Mouse (Mus musculus): ENCODE data around the gene BC005624. TPM values are rescaled to one million over a fixed set of nuclear protein-coding genes. Genes with fewer than 3 reads are reported as not detected.

The BC005624 gene
- polyA plus RNA-seq, 1 experiment: 72.0 TPM

GRCm38 (mm10) chr2:31007208-31007607 is 25.2 kb upstream of the BC005624 start:
- TF ChIP-seq CTCF (IDR thresholded peaks at IDR 0.05; ENCODE audit: borderline replicate concordance, extremely low read depth, insufficient read depth, insufficient read length) (no peak), POLR2A (IDR thresholded peaks at IDR 0.05; ENCODE audit: borderline replicate concordance, extremely low read depth, insufficient read depth, insufficient read length, poor library complexity, severe bottlenecking) (no peak)
- no peak for DNase-seq (ENCODE audit: low read depth)

DNA sequence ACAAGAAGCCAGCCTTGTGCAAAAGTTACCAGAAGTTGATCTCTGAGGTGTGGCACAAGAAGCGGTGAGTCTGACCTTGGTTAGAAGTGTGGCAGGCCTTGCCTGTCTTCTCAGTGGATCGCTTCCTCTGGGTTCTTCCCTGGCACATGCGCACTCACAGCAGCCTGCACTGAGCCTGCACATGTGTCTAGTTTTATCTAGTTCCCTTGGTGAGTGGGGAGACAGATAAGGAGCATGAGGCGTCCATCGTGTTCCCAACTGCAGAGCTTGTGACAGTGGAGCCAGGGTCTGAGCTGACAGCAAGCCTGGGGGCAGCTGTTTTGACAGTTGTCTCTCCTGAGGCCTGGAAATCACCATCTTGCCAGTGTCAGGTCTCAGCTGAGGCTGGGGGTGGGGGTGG is 24.4 kb upstream of the BC005624 start:
- TF ChIP-seq CTCF (IDR thresholded peaks at IDR 0.05; ENCODE audit: borderline replicate concordance, extremely low read depth, insufficient read depth, insufficient read length) (no peak), POLR2A (IDR thresholded peaks at IDR 0.05; ENCODE audit: borderline replicate concordance, extremely low read depth, insufficient read depth, insufficient read length, poor library complexity, severe bottlenecking) (no peak)
- DNase-seq (ENCODE audit: low read depth): peak; percentile 7

DNA sequence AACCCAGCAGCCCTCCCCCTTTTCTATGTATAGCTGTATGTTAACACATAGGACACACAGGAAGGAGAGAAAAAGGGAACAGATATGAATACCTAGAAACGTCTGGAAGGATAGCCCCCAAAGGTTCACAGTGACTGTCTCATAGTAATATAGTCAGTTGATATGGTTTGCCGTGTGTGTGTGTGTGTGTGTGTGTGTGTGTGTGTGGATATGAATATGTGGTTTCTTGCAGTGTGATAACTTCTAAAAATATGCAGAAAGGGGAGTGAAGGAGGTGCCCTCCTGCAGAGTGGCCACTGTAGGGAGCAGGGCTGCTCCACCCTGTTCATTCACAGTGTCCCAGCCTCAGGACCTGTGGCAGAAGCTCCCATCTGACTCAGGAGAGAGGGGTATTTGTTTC is 23.5 kb upstream of the BC005624 start:
- no peak for DNase-seq (ENCODE audit: low read depth)
- no peak for TF ChIP-seq CTCF (IDR thresholded peaks at IDR 0.05; ENCODE audit: borderline replicate concordance, extremely low read depth, insufficient read depth, insufficient read length)
- no peak for TF ChIP-seq POLR2A (IDR thresholded peaks at IDR 0.05; ENCODE audit: borderline replicate concordance, extremely low read depth, insufficient read depth, insufficient read length, poor library complexity, severe bottlenecking)

GRCm38 (mm10) chr2:31002857-31003256 is 20.9 kb upstream of the BC005624 start:
- DNase-seq (ENCODE audit: low read depth): no peak
- TF ChIP-seq CTCF (IDR thresholded peaks at IDR 0.05; ENCODE audit: borderline replicate concordance, extremely low read depth, insufficient read depth, insufficient read length) (no peak), POLR2A (IDR thresholded peaks at IDR 0.05; ENCODE audit: borderline replicate concordance, extremely low read depth, insufficient read depth, insufficient read length, poor library complexity, severe bottlenecking) (no peak)

DNA sequence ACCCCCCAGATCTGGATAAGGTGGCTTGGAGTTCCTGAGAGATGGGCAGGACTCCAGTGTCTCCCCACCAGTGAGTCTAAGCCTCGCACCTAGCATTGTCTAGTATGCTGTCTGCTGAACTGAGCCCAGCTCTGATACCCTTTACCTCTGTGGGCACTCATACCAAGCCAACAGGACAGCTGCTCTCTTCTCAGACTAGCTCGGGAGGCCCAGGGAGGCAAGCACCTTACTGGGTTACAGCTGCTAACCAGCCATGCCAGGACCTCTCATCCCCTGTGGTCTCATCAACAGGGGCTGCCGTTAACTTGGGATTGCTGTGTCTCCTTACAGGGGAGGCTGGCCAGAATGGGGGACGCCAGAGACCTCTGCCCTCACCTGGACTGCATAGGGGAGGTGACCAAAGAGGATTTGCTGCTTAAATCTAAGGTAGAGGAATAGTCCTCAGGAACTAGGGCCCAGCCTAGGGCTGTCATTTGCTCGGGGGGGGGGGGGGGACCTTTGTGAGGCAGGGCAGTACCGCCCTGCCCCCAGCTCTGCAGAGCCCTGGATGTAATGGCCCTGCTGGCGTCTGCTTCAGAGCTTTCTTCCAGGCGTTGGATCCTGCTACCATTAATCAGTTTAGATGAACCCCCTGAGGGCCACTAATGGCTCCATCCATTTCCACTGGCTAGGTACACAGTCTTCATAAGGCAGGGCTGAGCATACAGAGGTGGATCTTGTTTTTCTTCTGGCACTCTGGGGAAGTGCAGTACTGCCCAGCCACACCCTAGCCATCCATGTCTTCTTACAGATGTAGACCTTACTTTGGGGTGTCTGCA is 16.7 kb upstream of the BC005624 start:
- TF ChIP-seq POLR2A (IDR thresholded peaks at IDR 0.05; ENCODE audit: borderline replicate concordance, extremely low read depth, insufficient read depth, insufficient read length, poor library complexity, severe bottlenecking) (no peak), CTCF (IDR thresholded peaks at IDR 0.05; ENCODE audit: borderline replicate concordance, extremely low read depth, insufficient read depth, insufficient read length) (no peak)
- no peak for DNase-seq (ENCODE audit: low read depth)

DNA sequence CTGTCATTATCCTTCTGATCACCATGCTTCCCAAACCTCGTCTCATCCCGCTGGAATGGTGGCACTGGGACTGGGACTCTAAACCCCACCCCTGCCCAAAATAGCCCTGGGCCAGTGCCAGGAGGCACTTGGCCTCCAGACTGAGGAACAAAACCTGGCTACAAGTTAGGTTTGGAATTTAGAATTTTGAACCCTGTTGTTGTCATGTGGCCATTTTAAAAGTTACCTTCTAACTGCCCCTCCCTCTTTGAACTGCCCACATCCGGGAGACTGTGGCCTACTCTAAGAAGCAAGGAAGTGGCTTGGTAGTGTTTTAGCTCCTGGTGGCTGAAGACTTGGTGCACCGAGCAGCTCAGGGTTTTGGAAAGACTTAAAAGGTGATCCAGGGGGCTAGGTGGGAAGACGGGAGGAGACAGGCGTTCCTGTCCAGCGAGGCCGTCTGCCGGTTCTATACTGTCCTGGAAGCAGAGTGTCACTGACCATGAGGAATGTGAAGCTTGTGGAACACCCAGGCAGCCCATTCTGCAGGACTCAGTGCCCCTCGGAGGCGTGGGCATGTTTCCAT is 13.5 kb upstream of the BC005624 start:
- no peak for DNase-seq (ENCODE audit: low read depth)

DNA sequence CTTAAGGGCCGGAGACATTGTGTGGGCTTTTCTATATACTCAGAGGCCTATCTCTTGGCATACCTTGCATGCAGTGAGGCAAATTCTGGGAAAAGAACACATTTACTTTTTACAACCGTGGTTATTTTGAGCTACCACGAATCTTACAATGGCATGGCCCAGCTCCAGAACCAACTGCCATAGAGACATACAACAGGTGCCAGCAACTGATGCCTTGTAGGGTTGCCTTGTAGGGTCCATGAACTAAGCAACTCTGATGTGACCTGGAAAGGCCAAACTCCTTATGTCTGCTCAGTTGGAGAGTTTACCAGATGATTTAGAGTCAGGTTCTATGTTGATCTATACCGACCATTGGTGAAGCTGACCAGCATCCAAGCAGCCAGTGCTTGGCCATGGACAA is 12.9 kb upstream of the BC005624 start:
- no peak for TF ChIP-seq POLR2A (IDR thresholded peaks at IDR 0.05; ENCODE audit: borderline replicate concordance, extremely low read depth, insufficient read depth, insufficient read length, poor library complexity, severe bottlenecking)
- no peak for TF ChIP-seq CTCF (IDR thresholded peaks at IDR 0.05; ENCODE audit: borderline replicate concordance, extremely low read depth, insufficient read depth, insufficient read length)
- DNase-seq (ENCODE audit: low read depth): no peak

More for the DNA sequence above, 13.5 kb upstream of the BC005624 start:
- TF ChIP-seq CTCF (IDR thresholded peaks at IDR 0.05; ENCODE audit: borderline replicate concordance, extremely low read depth, insufficient read depth, insufficient read length) (no peak), POLR2A (IDR thresholded peaks at IDR 0.05; ENCODE audit: borderline replicate concordance, extremely low read depth, insufficient read depth, insufficient read length, poor library complexity, severe bottlenecking) (no peak)

DNA sequence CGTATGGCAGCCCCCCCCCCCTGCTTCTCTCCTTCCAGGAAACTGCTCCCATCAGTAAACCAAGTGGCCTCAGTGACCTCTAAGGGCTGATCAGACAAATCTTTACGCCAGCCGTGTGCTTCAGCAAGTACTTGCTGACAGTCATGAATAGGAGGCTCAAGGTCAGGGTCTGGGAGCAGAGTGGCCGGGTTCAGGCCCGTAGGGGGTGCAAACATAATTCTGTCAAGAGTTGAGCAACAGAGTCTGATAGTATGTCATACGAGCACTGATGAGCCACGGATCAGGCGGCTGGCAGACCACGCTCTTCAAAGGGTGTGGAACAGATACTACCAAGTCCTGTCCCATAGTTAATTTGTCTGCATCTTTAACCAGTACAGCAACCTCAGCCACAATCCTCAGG is 8.2 kb upstream of the BC005624 start:
- DNase-seq (ENCODE audit: low read depth): no peak
- no peak for TF ChIP-seq CTCF (IDR thresholded peaks at IDR 0.05; ENCODE audit: borderline replicate concordance, extremely low read depth, insufficient read depth, insufficient read length)
- no peak for TF ChIP-seq POLR2A (IDR thresholded peaks at IDR 0.05; ENCODE audit: borderline replicate concordance, extremely low read depth, insufficient read depth, insufficient read length, poor library complexity, severe bottlenecking)

DNA sequence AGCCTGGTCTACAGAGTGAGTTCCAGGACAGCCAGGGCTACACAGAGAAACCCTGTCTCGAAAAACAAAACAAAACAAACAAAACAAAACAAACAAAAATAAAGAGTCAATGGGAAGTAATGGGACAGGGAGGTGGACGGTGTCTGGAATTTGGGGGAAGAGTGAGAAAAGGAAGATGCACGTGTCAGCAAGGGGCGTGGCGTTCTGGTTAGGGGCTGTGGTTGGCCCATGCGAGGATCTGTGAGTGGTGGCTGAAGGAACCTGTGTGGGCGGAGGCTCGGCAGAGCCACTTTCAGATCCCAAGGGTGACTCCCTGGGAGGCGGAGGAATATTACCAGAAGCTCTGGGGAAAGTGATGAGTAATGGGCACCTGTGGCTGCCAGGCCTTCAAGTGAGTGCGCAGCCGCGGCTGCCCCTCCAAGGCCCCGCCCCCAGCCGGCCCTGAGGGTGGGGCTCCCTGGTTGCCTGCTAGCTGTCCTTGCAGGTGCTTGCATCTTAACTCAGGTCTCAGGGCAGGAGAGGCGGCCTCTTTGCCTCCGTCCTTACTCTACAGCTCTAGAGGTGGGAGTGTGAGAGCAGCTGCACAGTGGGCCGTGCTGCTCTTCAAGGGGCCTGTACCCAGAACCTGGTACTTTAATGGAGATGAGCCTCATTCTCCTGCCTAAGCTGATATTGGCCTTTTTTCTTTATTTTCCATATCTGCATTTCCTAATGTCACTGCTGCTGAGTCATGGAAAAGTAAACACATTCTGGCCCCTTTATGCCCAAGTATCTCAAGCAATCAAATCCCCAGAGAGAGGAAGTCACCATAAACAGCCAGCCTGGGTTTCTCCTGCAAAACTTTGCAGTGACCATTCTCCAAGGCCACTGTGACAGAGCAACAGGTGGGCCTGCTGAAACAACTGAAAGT is 3.4 kb upstream of the BC005624 start:
- no peak for DNase-seq (ENCODE audit: low read depth)
- no peak for TF ChIP-seq POLR2A (IDR thresholded peaks at IDR 0.05; ENCODE audit: borderline replicate concordance, extremely low read depth, insufficient read depth, insufficient read length, poor library complexity, severe bottlenecking)
- no peak for TF ChIP-seq CTCF (IDR thresholded peaks at IDR 0.05; ENCODE audit: borderline replicate concordance, extremely low read depth, insufficient read depth, insufficient read length)

GRCm38 (mm10) chr2:30983024-30983423 is 1.0 kb upstream of the BC005624 start:
- DNase-seq (ENCODE audit: low read depth): peak; percentile 28
- TF ChIP-seq POLR2A (IDR thresholded peaks at IDR 0.05; ENCODE audit: borderline replicate concordance, extremely low read depth, insufficient read depth, insufficient read length, poor library complexity, severe bottlenecking): no peak
- TF ChIP-seq CTCF (IDR thresholded peaks at IDR 0.05; ENCODE audit: borderline replicate concordance, extremely low read depth, insufficient read depth, insufficient read length): no peak
